ENCODE assay signal across 18 mouse cellular contexts in the genomic region with DNA sequence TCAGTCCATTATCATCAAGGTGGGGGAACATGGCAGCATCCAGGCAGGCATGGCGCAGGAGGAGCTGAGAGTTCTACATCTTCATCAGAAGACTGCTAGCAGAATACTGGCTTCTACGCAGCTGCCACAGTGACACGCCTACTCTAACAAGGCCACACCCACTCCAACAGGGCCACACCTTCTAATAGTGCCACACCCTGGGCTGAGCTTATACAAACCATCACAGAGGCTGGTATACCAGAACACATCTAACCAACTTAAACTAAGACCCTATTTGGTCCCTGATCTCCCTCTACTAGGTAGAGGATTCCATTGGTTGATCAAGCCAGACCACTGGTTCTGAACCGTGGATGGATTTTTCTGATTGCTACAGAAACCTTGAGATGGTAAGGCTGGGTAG. TPM values are rescaled to one million over a fixed set of nuclear protein-coding genes. Genes with fewer than 3 reads are reported as not detected.
"Had no signal": no experiment of that assay in that cellular context is flagged by ENCODE, and none has a peak within 500 bp of the region (broad histone marks: within the 10 kb centered on the region; RNA-seq: fewer than 3 reads in every experiment).

No protein-coding gene starts in this region.

- H3K9me3 ChIP-seq: limb, embryonic 10.5 days; liver, embryonic 15.5 days; lung, embryonic 15.5 days; megakaryocyte, embryonic 14.5 days; midbrain, embryonic 15.5 days; neural tube, embryonic 12.5 days had no signal

- H3K9ac ChIP-seq: liver, embryonic 15.5 days; lung, embryonic 15.5 days; midbrain, embryonic 15.5 days; neural tube, embryonic 12.5 days had no signal

- H3K27me3 ChIP-seq: liver, embryonic 15.5 days; lung, embryonic 15.5 days; megakaryocyte, embryonic 14.5 days; midbrain, embryonic 15.5 days; neural tube, embryonic 12.5 days had no signal

- ATAC-seq: midbrain, embryonic 15.5 days had no signal

- DNase-seq: kidney, adult 8-10 months; kidney, postnatal 25 days; lung, postnatal 14 days; spleen, adult 18-20 months; thymus, postnatal 36 days had no signal

- H3K4me3 ChIP-seq: left cerebral cortex, adult 2 months; limb, embryonic 10.5 days; liver, embryonic 15.5 days; lung, embryonic 15.5 days; megakaryocyte, embryonic 14.5 days; midbrain, embryonic 15.5 days; neural tube, embryonic 12.5 days had no signal

- H3K4me1 ChIP-seq: liver, embryonic 15.5 days; megakaryocyte, embryonic 14.5 days; midbrain, embryonic 15.5 days; neural tube, embryonic 12.5 days had no signal

- H3K4me2 ChIP-seq: liver, embryonic 15.5 days; lung, embryonic 15.5 days; midbrain, embryonic 11.5 days; midbrain, embryonic 15.5 days; neural tube, embryonic 12.5 days had no signal

- H3K27ac ChIP-seq: left cerebral cortex, adult 2 months; limb, embryonic 10.5 days; liver, embryonic 15.5 days; lung, embryonic 15.5 days; macrophage; midbrain, embryonic 15.5 days; neural tube, embryonic 12.5 days had no signal

- H3K36me3 ChIP-seq: limb, embryonic 10.5 days; liver, embryonic 15.5 days; lung, embryonic 15.5 days; midbrain, embryonic 15.5 days; neural tube, embryonic 12.5 days had no signal

RNA-seq across cellular contexts. Expression of a gene that starts 30.1 kb away (rescaled TPM):
- total RNA-seq: layer of hippocampus, postnatal 25 days; left cerebral cortex, adult 2 months; left cerebral cortex, postnatal 14 days; monocyte, adult 5-6 weeks had no signal
- polyA plus RNA-seq: limb, embryonic 10.5 days; lung, embryonic 15.5 days; macrophage; midbrain, embryonic 11.5 days; neural tube, embryonic 12.5 days; stomach, embryonic 14.5 days had no signal
